Mouse (Mus musculus): ENCODE measurements around the gene Trafd1. TPM values are rescaled to one million over a fixed set of nuclear protein-coding genes. Genes with fewer than 3 reads are reported as not detected.

Gene Trafd1
- total and polyA plus RNA-seq, 2 experiments from 2014 or later, result 98.2 to 119 TPM

- H3K4me1 ChIP-seq (ENCODE audit: insufficient read depth, low read length), result no peaks in the 10 kb centered on the region
- 84% methylated on average over 4 of the region's 4 CpGs for WGBS
- no peak for DNase-seq (ENCODE audit: low spot score)
- no peak overlapping the region for H3K4me2 ChIP-seq (ENCODE audit: low read depth, low read length, poor library complexity, severe bottlenecking)
- H3K4me3 ChIP-seq (ENCODE audit: low read depth, low read length), result no peak overlapping the region
- ATAC-seq (ENCODE audit: low FRiP score), result no peak
- no peak for TF ChIP-seq CTCF (IDR thresholded peaks at IDR 0.05)
- no peaks in the 10 kb centered on the region for H3K9me3 ChIP-seq (ENCODE audit: low read length)
- H3K27me3 ChIP-seq (ENCODE audit: insufficient read depth, low read length), result no peaks in the 10 kb centered on the region
- no peak overlapping the region for H3K27ac ChIP-seq (ENCODE audit: low read depth, low read length)
- H3K9ac ChIP-seq (replicated peaks; ENCODE audit: low read length, poor library complexity, severe bottlenecking), result no peak overlapping the region
- H3K36me3 ChIP-seq (ENCODE audit: insufficient read depth, low read length), result peaks cover 81% of the 10 kb centered on the region
These were observed 18.2 kb downstream of the Trafd1 start for GRCm38 (mm10) chr5:121367255-121367654.

- no peak overlapping the region for H3K9ac ChIP-seq (replicated peaks; ENCODE audit: low read length, poor library complexity, severe bottlenecking)
- no peak overlapping the region for H3K27ac ChIP-seq (ENCODE audit: low read depth, low read length)
- peaks cover 81% of the 10 kb centered on the region for H3K36me3 ChIP-seq (ENCODE audit: insufficient read depth, low read length)
- 65% methylated on average over 16 of the region's 16 CpGs for WGBS
- TF ChIP-seq CTCF (IDR thresholded peaks at IDR 0.05), result no peak
- ATAC-seq (ENCODE audit: low FRiP score) (no peak), DNase-seq (ENCODE audit: low spot score) (no peak)
- H3K4me3 ChIP-seq (ENCODE audit: low read depth, low read length), result no peak overlapping the region
- no peaks in the 10 kb centered on the region for H3K4me1 ChIP-seq (ENCODE audit: insufficient read depth, low read length)
- no peaks in the 10 kb centered on the region for H3K9me3 ChIP-seq (ENCODE audit: low read length)
- no peak overlapping the region for H3K4me2 ChIP-seq (ENCODE audit: low read depth, low read length, poor library complexity, severe bottlenecking)
- H3K27me3 ChIP-seq (ENCODE audit: insufficient read depth, low read length), result no peaks in the 10 kb centered on the region
These were observed 18.8 kb downstream of the Trafd1 start for GRCm38 (mm10) chr5:121366449-121367225.

- no peak overlapping the region for H3K4me2 ChIP-seq (ENCODE audit: low read depth, low read length, poor library complexity, severe bottlenecking)
- H3K36me3 ChIP-seq (ENCODE audit: insufficient read depth, low read length), result peaks cover 94% of the 10 kb centered on the region
- no peak for DNase-seq (ENCODE audit: low spot score)
- no peaks in the 10 kb centered on the region for H3K9me3 ChIP-seq (ENCODE audit: low read length)
- no peak overlapping the region for H3K9ac ChIP-seq (replicated peaks; ENCODE audit: low read length, poor library complexity, severe bottlenecking)
- ATAC-seq (ENCODE audit: low FRiP score), result no peak
- H3K27me3 ChIP-seq (ENCODE audit: insufficient read depth, low read length), result no peaks in the 10 kb centered on the region
- H3K27ac ChIP-seq (ENCODE audit: low read depth, low read length), result no peak overlapping the region
- no peak for TF ChIP-seq CTCF (IDR thresholded peaks at IDR 0.05)
- H3K4me1 ChIP-seq (ENCODE audit: insufficient read depth, low read length), result no peaks in the 10 kb centered on the region
- H3K4me3 ChIP-seq (ENCODE audit: low read depth, low read length), result no peak overlapping the region
- WGBS, result 95% methylated on average over 7 of the region's 7 CpGs
These were observed 22.0 kb downstream of the Trafd1 start for GRCm38 (mm10) chr5:121363441-121363840.

- WGBS, result 88% methylated on average over 5 of the region's 5 CpGs
- ATAC-seq (ENCODE audit: low FRiP score), result no peak
- H3K4me3 ChIP-seq (ENCODE audit: low read depth, low read length), result no peak overlapping the region
These were observed 23.7 kb downstream of the Trafd1 start for GRCm38 (mm10) chr5:121361696-121362095.

GRCm38 (mm10) chr5:121359229-121359628, 26.2 kb downstream of the Trafd1 start:
- Histone ChIP-seq H3K4me2 (ENCODE audit: low read depth, low read length, poor library complexity, severe bottlenecking) (no peak overlapping the region), H3K4me1 (ENCODE audit: insufficient read depth, low read length) (no peaks in the 10 kb centered on the region), H3K4me3 (ENCODE audit: low read depth, low read length) (no peak overlapping the region), H3K9ac (replicated peaks; ENCODE audit: low read length, poor library complexity, severe bottlenecking) (no peak overlapping the region), H3K27me3 (ENCODE audit: insufficient read depth, low read length) (no peaks in the 10 kb centered on the region), H3K36me3 (ENCODE audit: insufficient read depth, low read length) (peaks cover 95% of the 10 kb centered on the region), H3K27ac (ENCODE audit: low read depth, low read length) (no peak overlapping the region), H3K9me3 (ENCODE audit: low read length) (no peaks in the 10 kb centered on the region)
- TF ChIP-seq CTCF (IDR thresholded peaks at IDR 0.05), result no peak
- WGBS, result 77% methylated on average over 9 of the region's 9 CpGs
- ATAC-seq (ENCODE audit: low FRiP score), result no peak
- DNase-seq (ENCODE audit: low spot score), result no peak

More at GRCm38 (mm10) chr5:121361696-121362095, 23.7 kb downstream of the Trafd1 start:
- Histone ChIP-seq H3K9me3 (ENCODE audit: low read length) (no peaks in the 10 kb centered on the region), H3K36me3 (ENCODE audit: insufficient read depth, low read length) (peaks cover 96% of the 10 kb centered on the region), H3K4me1 (ENCODE audit: insufficient read depth, low read length) (no peaks in the 10 kb centered on the region), H3K27ac (ENCODE audit: low read depth, low read length) (no peak overlapping the region), H3K4me2 (ENCODE audit: low read depth, low read length, poor library complexity, severe bottlenecking) (no peak overlapping the region), H3K9ac (replicated peaks; ENCODE audit: low read length, poor library complexity, severe bottlenecking) (no peak overlapping the region), H3K27me3 (ENCODE audit: insufficient read depth, low read length) (no peaks in the 10 kb centered on the region)
- no peak for DNase-seq (ENCODE audit: low spot score)
- TF ChIP-seq CTCF (IDR thresholded peaks at IDR 0.05), result no peak

GRCm38 (mm10) chr5:121343997-121344396, 41.4 kb downstream of the Trafd1 start:
- DNase-seq (ENCODE audit: low spot score) (no peak), ATAC-seq (ENCODE audit: low FRiP score) (no peak)
- Histone ChIP-seq H3K27ac (ENCODE audit: low read depth, low read length) (no peak overlapping the region), H3K4me1 (ENCODE audit: insufficient read depth, low read length) (no peaks in the 10 kb centered on the region), H3K9ac (replicated peaks; ENCODE audit: low read length, poor library complexity, severe bottlenecking) (no peak overlapping the region), H3K4me2 (ENCODE audit: low read depth, low read length, poor library complexity, severe bottlenecking) (no peak overlapping the region), H3K27me3 (ENCODE audit: insufficient read depth, low read length) (no peaks in the 10 kb centered on the region), H3K4me3 (ENCODE audit: low read depth, low read length) (no peak overlapping the region), H3K9me3 (ENCODE audit: low read length) (no peaks in the 10 kb centered on the region), H3K36me3 (ENCODE audit: insufficient read depth, low read length) (peaks cover 88% of the 10 kb centered on the region)
- no peak for TF ChIP-seq CTCF (IDR thresholded peaks at IDR 0.05)
- 95% methylated on average over 8 of the region's 8 CpGs for WGBS
